Mouse (Mus musculus): ENCODE measurements around the gene Timm10. TPM values are rescaled to one million over a fixed set of nuclear protein-coding genes. Genes with fewer than 3 reads are reported as not detected.

Gene Timm10
- polyA plus RNA-seq, 1 experiment from 2014 or later: 43.1 TPM

DNA sequence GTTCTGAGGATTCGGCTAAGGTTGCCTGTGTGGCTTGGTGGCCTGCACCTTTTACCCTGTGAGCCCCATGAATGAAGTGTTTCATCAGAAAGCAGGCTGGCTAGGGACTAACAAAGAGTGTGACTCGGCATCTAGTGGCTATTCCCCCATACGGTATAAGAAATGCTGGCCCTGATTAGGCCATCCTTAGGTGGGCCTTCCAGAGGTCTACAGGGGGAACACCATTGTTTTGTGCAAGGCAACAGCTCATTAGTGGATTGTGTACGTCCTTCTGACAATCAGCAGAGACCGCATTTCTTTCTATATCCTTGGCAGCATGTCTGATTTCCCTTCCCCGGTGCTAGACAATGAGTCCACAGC lies 16.3 kb upstream of the Timm10 start:
- Histone ChIP-seq H3K27ac (ENCODE audit: low read depth, low read length) (no peak overlapping the region), H3K9ac (ENCODE audit: low read length) (no peak overlapping the region), H3K36me3 (ENCODE audit: control insufficient read depth, insufficient read depth, low read length) (no peaks in the 10 kb centered on the region), H3K9me3 (ENCODE audit: control insufficient read depth, low read length) (no peaks in the 10 kb centered on the region), H3K4me3 (ENCODE audit: low read depth, low read length) (no peak overlapping the region), H3K4me1 (ENCODE audit: control insufficient read depth, insufficient read depth, low read length) (peaks cover 4% of the 10 kb centered on the region; the same call in 1 of the 2 replicates), H3K4me2 (no peak overlapping the region), H3K27me3 (ENCODE audit: control insufficient read depth, insufficient read depth, low read length) (no peaks in the 10 kb centered on the region)
- DNase-seq (ENCODE audit: low spot score, missing footprints) (no peak), ATAC-seq (ENCODE audit: low FRiP score) (peak; percentile 19; the same call in 1 of the 2 replicates)
- 77% methylated on average over 6 of the region's 6 CpGs for WGBS

DNA sequence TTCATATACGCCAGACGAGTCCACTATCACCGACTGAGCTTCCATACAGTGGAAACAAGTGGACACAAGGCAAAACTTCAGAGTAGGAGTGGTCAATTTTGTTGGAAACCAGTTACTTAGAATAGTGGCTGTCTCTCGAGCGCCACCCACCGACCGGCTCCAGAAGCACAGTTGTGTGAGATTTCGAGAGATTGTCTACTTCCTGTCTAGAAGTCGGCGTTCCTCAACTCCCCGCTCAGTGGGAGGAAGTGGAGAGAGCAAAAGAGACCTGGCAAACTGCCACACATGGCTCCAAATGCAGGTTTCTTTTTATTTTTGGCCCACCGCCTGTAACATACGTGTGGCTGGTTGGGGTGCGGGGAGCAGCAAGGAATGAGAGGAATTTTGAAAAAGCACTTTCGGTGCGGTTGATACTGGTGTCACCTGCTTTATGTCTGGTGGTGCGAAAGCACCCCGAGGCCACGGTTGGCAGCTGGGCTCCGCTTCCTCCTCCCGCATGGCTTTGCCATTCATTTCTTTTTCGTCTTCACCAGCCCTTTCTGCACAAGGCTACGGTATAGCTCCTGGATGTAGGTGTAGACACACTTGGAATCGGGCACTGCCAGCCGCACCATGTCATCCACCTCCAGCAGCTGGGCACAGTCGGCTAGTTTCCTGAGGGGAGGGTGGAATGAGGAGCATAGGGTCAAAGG lies 15.8 kb upstream of the Timm10 start:
- H3K9ac ChIP-seq (ENCODE audit: low read length): peak overlapping the region; percentile 30; the same call in 1 of the 2 replicates
- WGBS: 39% methylated on average over 26 of the region's 26 CpGs
- H3K36me3 ChIP-seq (ENCODE audit: control insufficient read depth, insufficient read depth, low read length): no peaks in the 10 kb centered on the region
- H3K4me1 ChIP-seq (ENCODE audit: control insufficient read depth, insufficient read depth, low read length): peaks cover 4% of the 10 kb centered on the region; the same call in 1 of the 2 replicates
- DNase-seq (ENCODE audit: low spot score, missing footprints): peak; percentile 99
- H3K9me3 ChIP-seq (ENCODE audit: control insufficient read depth, low read length): no peaks in the 10 kb centered on the region
- H3K4me2 ChIP-seq: peak overlapping the region; percentile 38
- H3K4me3 ChIP-seq (ENCODE audit: low read depth, low read length): no peak overlapping the region
- H3K27ac ChIP-seq (ENCODE audit: low read depth, low read length): no peak overlapping the region
- ATAC-seq (ENCODE audit: low FRiP score): peak; percentile 84
- H3K27me3 ChIP-seq (ENCODE audit: control insufficient read depth, insufficient read depth, low read length): no peaks in the 10 kb centered on the region

DNA sequence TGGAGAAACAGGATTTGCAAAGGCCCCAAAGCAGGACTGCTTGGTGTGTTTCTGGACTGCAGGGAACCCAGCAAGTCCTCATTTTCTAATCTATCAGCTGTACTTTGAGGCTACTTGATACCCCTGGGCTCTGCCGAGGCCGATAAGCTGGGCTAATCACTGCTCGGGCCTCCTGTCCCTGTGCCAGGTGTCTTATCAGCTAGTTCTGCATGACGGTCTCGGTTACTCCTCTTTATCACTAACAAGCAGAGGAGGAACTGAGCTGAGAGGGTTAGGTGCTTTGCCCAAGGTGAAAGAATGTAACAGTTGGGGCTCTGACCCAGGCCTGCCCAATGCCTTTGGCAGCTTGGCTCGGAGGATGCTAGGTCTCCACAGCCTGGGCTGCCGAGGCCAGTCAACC lies 14.9 kb upstream of the Timm10 start:
- no peak overlapping the region for H3K9ac ChIP-seq (ENCODE audit: low read length)
- H3K4me3 ChIP-seq (ENCODE audit: low read depth, low read length): no peak overlapping the region
- no peak overlapping the region for H3K4me2 ChIP-seq
- peak; percentile 21 for DNase-seq (ENCODE audit: low spot score, missing footprints)
- WGBS: 93% methylated on average over 7 of the region's 7 CpGs
- H3K27me3 ChIP-seq (ENCODE audit: control insufficient read depth, insufficient read depth, low read length): no peaks in the 10 kb centered on the region
- H3K27ac ChIP-seq (ENCODE audit: low read depth, low read length): no peak overlapping the region
- H3K9me3 ChIP-seq (ENCODE audit: control insufficient read depth, low read length): no peaks in the 10 kb centered on the region
- ATAC-seq (ENCODE audit: low FRiP score): no peak
- H3K4me1 ChIP-seq (ENCODE audit: control insufficient read depth, insufficient read depth, low read length): peaks cover 4% of the 10 kb centered on the region; the same call in 1 of the 2 replicates
- no peaks in the 10 kb centered on the region for H3K36me3 ChIP-seq (ENCODE audit: control insufficient read depth, insufficient read depth, low read length)

DNA sequence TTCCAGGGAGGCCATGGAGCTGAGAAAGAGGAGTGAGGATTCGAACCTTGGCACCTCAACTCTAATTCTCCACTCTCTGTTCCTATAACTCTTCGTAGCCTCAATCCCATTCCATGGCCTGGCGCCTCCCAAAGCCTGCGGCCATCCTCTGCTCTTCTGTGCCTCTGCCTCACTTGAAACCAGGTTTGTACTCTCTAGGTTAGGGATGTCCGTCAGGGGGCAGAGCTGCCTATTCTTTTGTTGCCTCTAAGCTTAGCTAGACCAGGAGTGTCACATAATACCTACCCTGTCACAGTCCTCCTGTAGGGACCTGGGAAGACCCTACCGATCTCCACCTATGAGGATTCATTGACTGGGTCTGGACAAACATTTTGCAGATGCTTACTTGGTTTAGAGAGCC lies 14.1 kb upstream of the Timm10 start:
- 78% methylated on average over 6 of the region's 6 CpGs for WGBS
- peaks cover 4% of the 10 kb centered on the region; the same call in 1 of the 2 replicates for H3K4me1 ChIP-seq (ENCODE audit: control insufficient read depth, insufficient read depth, low read length)
- no peak overlapping the region for H3K4me2 ChIP-seq
- H3K4me3 ChIP-seq (ENCODE audit: low read depth, low read length): no peak overlapping the region
- peak; percentile 51 for DNase-seq (ENCODE audit: low spot score, missing footprints)
- ATAC-seq (ENCODE audit: low FRiP score): no peak
- H3K36me3 ChIP-seq (ENCODE audit: control insufficient read depth, insufficient read depth, low read length): no peaks in the 10 kb centered on the region
- H3K27ac ChIP-seq (ENCODE audit: low read depth, low read length): no peak overlapping the region
- H3K9me3 ChIP-seq (ENCODE audit: control insufficient read depth, low read length): no peaks in the 10 kb centered on the region
- no peak overlapping the region for H3K9ac ChIP-seq (ENCODE audit: low read length)
- H3K27me3 ChIP-seq (ENCODE audit: control insufficient read depth, insufficient read depth, low read length): no peaks in the 10 kb centered on the region

DNA sequence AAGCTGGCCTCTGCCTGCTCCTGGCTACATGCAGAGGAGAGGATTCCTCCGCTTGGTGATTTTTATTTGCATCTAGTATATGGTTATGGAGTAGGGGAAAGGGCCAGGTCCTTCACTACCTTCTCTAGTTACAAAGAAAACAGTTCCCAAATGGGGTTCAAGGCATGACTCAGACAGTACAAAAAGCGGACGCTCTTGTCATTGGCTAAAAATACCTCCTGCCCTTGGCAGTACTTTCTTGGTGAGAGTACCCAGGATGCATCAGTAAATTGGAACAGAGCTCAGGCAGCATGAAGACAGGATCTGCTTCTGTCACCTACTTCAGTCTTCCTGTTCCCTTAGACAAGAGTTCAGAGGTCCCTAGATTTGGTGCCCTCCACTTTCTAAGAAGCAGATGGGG lies 6.9 kb upstream of the Timm10 start:
- no peaks in the 10 kb centered on the region for H3K27me3 ChIP-seq (ENCODE audit: control insufficient read depth, insufficient read depth, low read length)
- H3K36me3 ChIP-seq (ENCODE audit: control insufficient read depth, insufficient read depth, low read length): no peaks in the 10 kb centered on the region
- no peak overlapping the region for H3K4me3 ChIP-seq (ENCODE audit: low read depth, low read length)
- WGBS: 64% methylated on average over 3 of the region's 3 CpGs
- H3K4me2 ChIP-seq: no peak overlapping the region
- no peak for DNase-seq (ENCODE audit: low spot score, missing footprints)
- ATAC-seq (ENCODE audit: low FRiP score): no peak
- H3K9me3 ChIP-seq (ENCODE audit: control insufficient read depth, low read length): no peaks in the 10 kb centered on the region
- no peak overlapping the region for H3K9ac ChIP-seq (ENCODE audit: low read length)
- no peak overlapping the region for H3K27ac ChIP-seq (ENCODE audit: low read depth, low read length)
- no peaks in the 10 kb centered on the region for H3K4me1 ChIP-seq (ENCODE audit: control insufficient read depth, insufficient read depth, low read length)

DNA sequence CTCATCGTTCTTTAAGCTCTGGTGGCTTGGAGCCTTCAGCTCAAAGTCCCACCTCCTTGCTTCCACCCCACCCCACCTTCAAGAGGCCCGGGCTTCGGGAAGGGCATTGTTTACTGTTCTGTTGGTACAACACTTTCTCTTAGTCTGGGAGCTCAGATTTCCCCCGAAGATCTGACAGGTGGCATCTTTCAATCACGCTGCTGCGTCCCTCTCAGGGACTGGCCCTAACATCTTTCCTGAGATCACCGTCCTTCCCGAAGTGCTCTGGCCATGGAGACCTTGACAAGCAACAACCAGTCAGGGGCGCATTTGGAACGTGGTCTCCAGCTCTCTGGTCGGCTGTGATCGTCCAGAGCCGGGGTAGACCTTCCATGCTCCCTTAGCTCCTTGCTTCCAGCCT lies 4.2 kb upstream of the Timm10 start, which contains the start of gene Smtnl1:
Smtnl1 (minus strand) TSS at position 101 of the 400 bp plus-strand sequence.
- H3K4me2 ChIP-seq: no peak within 1 kb of the TSS
- DNase-seq (ENCODE audit: low spot score, missing footprints): peak; percentile 21
- H3K4me3 ChIP-seq (ENCODE audit: low read depth, low read length): no peak within 1 kb of the TSS

DNA sequence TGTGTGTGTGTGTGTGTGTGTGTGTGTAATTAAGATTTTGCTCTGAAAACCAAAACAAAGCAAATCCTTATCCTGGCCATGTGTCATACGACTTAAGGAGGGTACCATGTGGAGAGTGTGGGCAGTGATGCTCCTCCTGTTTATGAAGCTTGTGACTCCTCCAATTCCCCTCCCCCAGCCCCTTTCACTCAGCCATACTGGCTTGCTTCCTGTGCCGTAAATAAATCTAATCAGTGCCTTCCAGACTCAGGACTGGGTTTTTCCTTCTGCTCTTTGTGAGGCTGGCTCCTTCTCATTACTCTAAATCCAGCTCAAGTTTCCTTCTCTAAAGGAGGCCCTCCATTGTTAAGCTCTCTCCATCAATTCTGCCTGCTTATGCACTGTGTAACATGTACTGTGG lies 3.6 kb upstream of the Timm10 start:
- H3K4me1 ChIP-seq (ENCODE audit: control insufficient read depth, insufficient read depth, low read length): peaks cover 4% of the 10 kb centered on the region; the same call in 1 of the 2 replicates

More for the DNA sequence above, 4.2 kb upstream of the Timm10 start, which contains the start of gene Smtnl1:
- Histone ChIP-seq H3K4me1 (ENCODE audit: control insufficient read depth, insufficient read depth, low read length) (peaks cover 2% of the 10 kb centered on the region; the same call in 1 of the 2 replicates), H3K9ac (ENCODE audit: low read length) (no peak within 1 kb of the TSS), H3K36me3 (ENCODE audit: control insufficient read depth, insufficient read depth, low read length) (no peaks in the 10 kb centered on the region), H3K27ac (ENCODE audit: low read depth, low read length) (no peak within 1 kb of the TSS), H3K27me3 (ENCODE audit: control insufficient read depth, insufficient read depth, low read length) (no peaks in the 10 kb centered on the region), H3K9me3 (ENCODE audit: control insufficient read depth, low read length) (no peaks in the 10 kb centered on the region)
- WGBS: 71% methylated on average over 13 of the region's 13 CpGs
- ATAC-seq (ENCODE audit: low FRiP score): no peak

DNA sequence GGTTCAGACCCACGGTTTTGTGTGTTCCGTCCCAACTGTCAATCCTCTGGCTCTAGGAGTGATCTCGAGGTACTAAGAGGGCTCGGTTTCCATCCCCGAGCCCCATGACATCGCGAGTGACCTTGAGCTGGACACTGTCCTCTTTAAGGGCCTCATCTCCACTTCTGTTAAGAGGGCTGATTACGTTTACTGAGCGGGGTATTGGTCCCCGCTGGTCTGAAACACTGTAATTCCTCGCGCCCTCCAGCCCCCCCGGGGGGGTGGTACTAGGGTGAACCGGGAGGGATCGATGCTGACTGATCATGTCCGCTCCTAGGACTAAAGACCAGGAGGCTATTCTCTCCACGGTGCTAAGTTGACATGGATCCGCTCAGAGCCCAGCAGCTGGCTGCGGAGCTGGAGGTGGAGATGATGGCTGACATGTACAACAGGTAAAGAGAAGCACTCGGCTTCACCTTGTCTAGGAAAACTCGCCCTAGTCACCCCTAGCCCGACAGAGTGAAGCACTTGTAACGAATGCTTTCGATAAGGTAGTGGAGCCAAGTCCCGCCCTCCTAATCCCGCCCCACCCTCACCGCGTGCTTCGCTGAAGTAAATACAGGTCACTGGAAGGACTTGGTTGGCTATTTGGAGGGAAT lies 605 bp downstream of the Timm10 start:
- Histone ChIP-seq H3K4me3 (ENCODE audit: low read depth, low read length) (peak overlapping the region; percentile 70), H3K27ac (ENCODE audit: low read depth, low read length) (no peak overlapping the region), H3K4me1 (ENCODE audit: control insufficient read depth, insufficient read depth, low read length) (peaks cover 4% of the 10 kb centered on the region; the same call in 1 of the 2 replicates), H3K9ac (ENCODE audit: low read length) (peak overlapping the region; percentile 68), H3K27me3 (ENCODE audit: control insufficient read depth, insufficient read depth, low read length) (no peaks in the 10 kb centered on the region), H3K9me3 (ENCODE audit: control insufficient read depth, low read length) (no peaks in the 10 kb centered on the region), H3K36me3 (ENCODE audit: control insufficient read depth, insufficient read depth, low read length) (no peaks in the 10 kb centered on the region), H3K4me2 (peak overlapping the region; percentile 82)
- WGBS: under 1% methylated on average over 29 of the region's 29 CpGs
- ATAC-seq (ENCODE audit: low FRiP score) (no peak; the same call in none of the 2 replicates), DNase-seq (ENCODE audit: low spot score, missing footprints) (no peak)

More for the DNA sequence above, 3.6 kb upstream of the Timm10 start:
- Histone ChIP-seq H3K9me3 (ENCODE audit: control insufficient read depth, low read length) (no peaks in the 10 kb centered on the region), H3K4me2 (no peak overlapping the region), H3K27ac (ENCODE audit: low read depth, low read length) (no peak overlapping the region), H3K9ac (ENCODE audit: low read length) (no peak overlapping the region), H3K27me3 (ENCODE audit: control insufficient read depth, insufficient read depth, low read length) (no peaks in the 10 kb centered on the region), H3K36me3 (ENCODE audit: control insufficient read depth, insufficient read depth, low read length) (no peaks in the 10 kb centered on the region), H3K4me3 (ENCODE audit: low read depth, low read length) (no peak overlapping the region)
- DNase-seq (ENCODE audit: low spot score, missing footprints): peak; percentile 39
- 66% methylated on average over 2 of the region's 2 CpGs for WGBS
- ATAC-seq (ENCODE audit: low FRiP score): no peak
